Mouse (Mus musculus): ENCODE measurements around the gene Ahnak. TPM values are rescaled to one million over a fixed set of nuclear protein-coding genes. Genes with fewer than 3 reads are reported as not detected.
"Not testable (repeated sequence)": the region's sequence is repeated elsewhere in the genome, so short reads cannot be mapped to it uniquely, and the experiment has no call there.

Gene Ahnak
- polyA plus RNA-seq, 1 experiment: 84.7 TPM

DNA sequence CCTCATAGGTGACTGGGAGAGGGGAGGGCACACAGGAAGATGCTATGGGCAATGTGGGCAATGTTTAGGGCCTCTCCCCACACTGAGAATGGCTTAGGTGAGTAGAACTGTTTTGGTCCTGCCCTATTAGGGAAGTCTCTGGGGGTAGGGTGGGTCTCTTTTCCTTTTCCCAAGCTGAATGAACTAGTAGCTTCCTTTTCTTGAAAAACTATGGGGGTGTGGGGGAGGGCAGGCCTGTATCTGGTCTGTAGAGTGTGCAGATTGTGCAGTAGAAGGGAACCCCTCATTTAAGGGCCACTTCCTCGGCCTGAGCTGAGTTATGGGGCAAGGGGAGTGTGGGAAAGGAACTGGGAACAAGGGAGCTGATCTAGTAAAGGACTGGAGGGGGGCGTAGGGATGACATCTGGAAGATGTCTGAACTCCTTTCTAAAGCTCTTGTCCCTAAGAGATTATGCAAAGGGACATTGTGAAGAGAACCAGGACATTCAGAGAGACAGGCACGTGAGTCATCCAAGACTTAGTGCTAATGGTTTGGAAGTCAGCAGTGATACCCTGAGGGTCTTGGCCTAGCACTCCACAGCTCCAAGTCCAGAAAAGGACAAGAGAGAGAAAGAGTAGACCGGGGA, 2.3 kb downstream of the Ahnak start:
- no peak for TF ChIP-seq POLR2A (IDR thresholded peaks at IDR 0.05; ENCODE audit: borderline replicate concordance, extremely low read depth, low read depth, low read length)
- TF ChIP-seq CTCF (IDR thresholded peaks at IDR 0.05; ENCODE audit: insufficient read depth, low read length): no peak
- peaks cover 22% of the 10 kb centered on the region for H3K4me1 ChIP-seq (ENCODE audit: control insufficient read depth, insufficient read depth, low read length)
- WGBS: 26% methylated on average over 4 of the region's 4 CpGs
- no peak for DNase-seq
- peak overlapping the region; percentile 45 for H3K4me3 ChIP-seq (replicated peaks; ENCODE audit: extremely low read depth, low read depth, low read length)

- WGBS: 15% methylated on average over 13 of the region's 13 CpGs
- peaks cover 23% of the 10 kb centered on the region for H3K4me1 ChIP-seq (ENCODE audit: control insufficient read depth, insufficient read depth, low read length)
- TF ChIP-seq POLR2A (IDR thresholded peaks at IDR 0.05; ENCODE audit: borderline replicate concordance, extremely low read depth, low read depth, low read length) (no peak), CTCF (IDR thresholded peaks at IDR 0.05; ENCODE audit: insufficient read depth, low read length) (no peak)
- peak overlapping the region; percentile 34 for H3K4me3 ChIP-seq (replicated peaks; ENCODE audit: extremely low read depth, low read depth, low read length)
- peak; percentile 55 for DNase-seq
These were observed 3.0 kb downstream of the Ahnak start for GRCm38 (mm10) chr19:8991871-8992735.

- TF ChIP-seq CTCF (IDR thresholded peaks at IDR 0.05; ENCODE audit: insufficient read depth, low read length) (peak; percentile 86), POLR2A (IDR thresholded peaks at IDR 0.05; ENCODE audit: borderline replicate concordance, extremely low read depth, low read depth, low read length) (no peak)
- peak; percentile 85 for DNase-seq
- Histone ChIP-seq H3K4me3 (replicated peaks; ENCODE audit: extremely low read depth, low read depth, low read length) (peak overlapping the region; percentile 34), H3K4me1 (ENCODE audit: control insufficient read depth, insufficient read depth, low read length) (peaks cover 30% of the 10 kb centered on the region)
- 22% methylated on average over 12 of the region's 12 CpGs for WGBS
These were observed 3.9 kb downstream of the Ahnak start for GRCm38 (mm10) chr19:8992769-8993624.

DNA sequence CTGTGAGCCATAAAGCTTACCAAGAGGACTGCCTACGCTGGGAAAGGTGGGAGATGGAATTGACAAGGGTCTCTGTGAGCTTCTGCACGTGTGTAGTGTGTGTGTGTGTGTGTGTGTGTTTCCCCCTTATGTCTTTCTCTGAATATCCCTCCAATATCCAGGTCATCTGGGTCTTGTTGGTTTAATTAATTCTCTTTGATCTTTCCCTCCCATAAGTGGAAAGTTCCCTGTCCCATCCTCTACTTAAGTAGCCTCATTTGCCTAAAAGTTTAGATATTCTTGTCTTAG, 4.5 kb downstream of the Ahnak start:
- Histone ChIP-seq H3K4me1 (ENCODE audit: control insufficient read depth, insufficient read depth, low read length) (peaks cover 34% of the 10 kb centered on the region), H3K4me3 (replicated peaks; ENCODE audit: extremely low read depth, low read depth, low read length) (no peak overlapping the region)
- no peak for TF ChIP-seq CTCF (IDR thresholded peaks at IDR 0.05; ENCODE audit: insufficient read depth, low read length)
- TF ChIP-seq POLR2A (IDR thresholded peaks at IDR 0.05; ENCODE audit: borderline replicate concordance, extremely low read depth, low read depth, low read length): no peak
- DNase-seq: no peak
- 43% methylated on average over 2 of the region's 2 CpGs for WGBS

DNA sequence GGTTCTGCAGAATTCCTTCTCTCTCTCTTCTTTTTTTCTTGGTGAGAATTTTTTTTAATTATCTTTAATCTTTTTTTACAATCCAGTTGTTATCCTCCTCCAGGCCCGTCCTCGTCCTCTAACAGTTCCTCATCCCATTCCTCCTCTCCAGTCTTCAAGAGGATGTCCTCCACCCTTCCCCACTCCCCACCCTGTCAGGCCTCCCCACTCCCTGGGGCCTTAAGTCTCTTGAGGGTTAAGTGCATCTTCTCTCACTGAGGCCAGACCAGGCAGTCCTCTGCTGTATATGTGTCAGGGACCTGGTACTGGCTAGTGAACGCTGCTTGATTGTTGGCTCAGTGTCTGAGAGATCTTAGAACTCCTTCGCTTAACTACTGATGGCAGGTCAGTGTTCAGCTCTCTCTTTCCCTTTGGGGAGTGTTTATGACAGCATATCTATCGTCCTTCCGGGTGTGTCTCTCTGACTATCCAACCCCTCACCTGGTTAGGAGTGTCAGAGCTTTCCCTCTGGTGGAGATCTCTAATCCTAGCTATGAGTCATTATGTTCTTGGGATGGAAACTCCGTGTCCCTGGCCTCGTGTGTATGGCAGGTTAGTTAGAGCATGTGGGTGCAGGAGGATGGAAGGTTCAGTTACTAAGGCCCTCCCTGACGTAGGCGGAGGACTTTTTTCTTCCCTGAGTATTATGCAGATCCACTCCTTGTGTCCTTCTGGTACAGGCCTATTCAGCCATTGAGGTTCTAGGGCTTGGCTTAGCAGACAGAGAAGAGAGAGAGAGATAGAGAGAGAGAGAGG, 5.9 kb downstream of the Ahnak start:
- H3K4me3 ChIP-seq (replicated peaks; ENCODE audit: extremely low read depth, low read depth, low read length): no peak overlapping the region
- WGBS: 35% methylated on average over 10 of the region's 10 CpGs
- TF ChIP-seq CTCF (IDR thresholded peaks at IDR 0.05; ENCODE audit: insufficient read depth, low read length) (no peak), POLR2A (IDR thresholded peaks at IDR 0.05; ENCODE audit: borderline replicate concordance, extremely low read depth, low read depth, low read length) (no peak)
- H3K4me1 ChIP-seq (ENCODE audit: control insufficient read depth, insufficient read depth, low read length): peaks cover 41% of the 10 kb centered on the region
- DNase-seq: no peak

DNA sequence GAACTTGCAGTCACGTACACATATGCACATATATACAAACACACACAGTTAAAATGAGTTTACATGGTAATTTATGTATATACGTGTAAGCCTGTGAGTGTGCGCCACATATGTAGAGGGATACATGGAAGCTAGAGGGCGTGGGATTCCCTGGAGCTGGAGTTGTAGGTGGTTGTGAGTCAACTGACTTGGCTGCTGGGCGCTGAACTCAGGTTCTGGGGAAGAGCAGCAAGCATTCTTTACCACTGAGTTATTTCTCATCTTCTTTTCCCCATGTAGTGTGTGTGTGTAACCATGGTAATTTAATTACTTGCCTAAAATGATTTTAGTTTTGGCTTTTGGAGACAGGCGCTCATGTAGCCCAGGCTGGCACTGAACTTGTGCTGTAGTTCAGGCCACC, 7.5 kb downstream of the Ahnak start:
- TF ChIP-seq CTCF (IDR thresholded peaks at IDR 0.05; ENCODE audit: insufficient read depth, low read length) (no peak), POLR2A (IDR thresholded peaks at IDR 0.05; ENCODE audit: borderline replicate concordance, extremely low read depth, low read depth, low read length) (no peak)
- Histone ChIP-seq H3K4me1 (ENCODE audit: control insufficient read depth, insufficient read depth, low read length) (peaks cover 41% of the 10 kb centered on the region), H3K4me3 (replicated peaks; ENCODE audit: extremely low read depth, low read depth, low read length) (no peak overlapping the region)
- WGBS: 78% methylated on average over 6 of the region's 6 CpGs
- no peak for DNase-seq

DNA sequence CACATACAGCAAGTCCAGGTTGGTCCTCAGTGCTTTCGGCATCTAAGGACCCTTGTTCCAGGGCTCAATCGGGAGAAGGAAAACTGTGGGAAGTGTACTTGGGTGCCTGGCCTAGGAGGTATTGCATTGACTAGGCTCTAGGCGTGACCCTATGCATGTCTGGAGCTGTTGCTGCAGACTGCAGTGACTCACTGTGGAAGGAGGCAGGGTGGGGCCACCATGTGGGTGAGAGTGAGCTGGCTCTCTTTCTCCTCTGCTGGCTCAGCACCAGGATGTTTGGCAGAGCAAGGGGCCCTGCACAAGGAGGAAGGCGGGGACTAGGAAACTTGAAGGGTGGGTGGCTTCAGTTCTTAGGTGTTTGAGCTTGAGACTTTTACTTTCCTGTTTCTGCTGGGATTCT, 8.5 kb downstream of the Ahnak start:
- TF ChIP-seq CTCF (IDR thresholded peaks at IDR 0.05; ENCODE audit: insufficient read depth, low read length) (no peak), POLR2A (IDR thresholded peaks at IDR 0.05; ENCODE audit: borderline replicate concordance, extremely low read depth, low read depth, low read length) (0 out of 2 replicates have a peak, but pooled peaks have one; percentile 20)
- WGBS: 6% methylated on average over 4 of the region's 4 CpGs
- DNase-seq: peak; percentile 88
- H3K4me1 ChIP-seq (ENCODE audit: control insufficient read depth, insufficient read depth, low read length): peaks cover 41% of the 10 kb centered on the region
- no peak overlapping the region for H3K4me3 ChIP-seq (replicated peaks; ENCODE audit: extremely low read depth, low read depth, low read length)

- TF ChIP-seq CTCF (IDR thresholded peaks at IDR 0.05; ENCODE audit: insufficient read depth, low read length) (no peak), POLR2A (IDR thresholded peaks at IDR 0.05; ENCODE audit: borderline replicate concordance, extremely low read depth, low read depth, low read length) (no peak)
- Histone ChIP-seq H3K4me3 (replicated peaks; ENCODE audit: extremely low read depth, low read depth, low read length) (no peak overlapping the region), H3K4me1 (ENCODE audit: control insufficient read depth, insufficient read depth, low read length) (peaks cover 35% of the 10 kb centered on the region)
- 48% methylated on average over 6 of the region's 6 CpGs for WGBS
- DNase-seq: no peak
These were observed 9.5 kb downstream of the Ahnak start for GRCm38 (mm10) chr19:8998546-8998945.

- Histone ChIP-seq H3K4me1 (ENCODE audit: control insufficient read depth, insufficient read depth, low read length) (peaks cover 34% of the 10 kb centered on the region), H3K4me3 (replicated peaks; ENCODE audit: extremely low read depth, low read depth, low read length) (no peak overlapping the region)
- 61% methylated on average over 4 of the region's 4 CpGs for WGBS
- no peak for DNase-seq
- TF ChIP-seq POLR2A (IDR thresholded peaks at IDR 0.05; ENCODE audit: borderline replicate concordance, extremely low read depth, low read depth, low read length): no peak
- no peak for TF ChIP-seq CTCF (IDR thresholded peaks at IDR 0.05; ENCODE audit: insufficient read depth, low read length)
These were observed 10.1 kb downstream of the Ahnak start for GRCm38 (mm10) chr19:8999223-8999622.

DNA sequence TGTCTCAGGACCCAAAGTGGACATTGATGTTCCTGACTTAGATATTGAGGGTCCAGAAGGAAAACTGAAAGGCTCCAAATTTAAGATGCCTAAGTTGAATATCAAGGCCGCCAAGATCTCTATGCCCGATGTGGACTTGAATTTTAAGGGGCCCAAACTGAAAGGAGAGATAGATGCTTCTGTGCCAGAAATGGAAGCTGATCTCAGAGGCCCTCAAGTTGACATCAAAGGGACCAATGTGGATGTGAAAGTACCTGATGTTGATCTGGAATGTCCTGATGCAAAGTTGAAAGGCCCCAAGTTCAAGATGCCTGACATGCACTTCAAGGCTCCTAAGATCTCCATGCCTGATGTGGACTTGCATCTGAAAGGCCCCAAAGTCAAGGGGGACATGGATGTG, 17.8 kb downstream of the Ahnak start:
- 99% methylated on average over 2 of the region's 2 CpGs for WGBS

More for the DNA sequence above, 17.8 kb downstream of the Ahnak start:
- not testable (repeated sequence) for DNase-seq; H3K4me1 ChIP-seq (ENCODE audit: control insufficient read depth, insufficient read depth, low read length); H3K4me3 ChIP-seq (replicated peaks; ENCODE audit: extremely low read depth, low read depth, low read length)

Data from lung, adult 2 months (tissue).